ENCODE assay signal across 14 mouse cellular contexts in genomic region chr9:79035677-79036076, GRCm38 (mm10).
"Had no signal": no experiment of that assay in that cellular context is flagged by ENCODE, and none has a peak within 500 bp of the region (broad histone marks: within the 10 kb centered on the region; RNA-seq: fewer than 3 reads in every experiment).

No protein-coding gene starts in this region.

- H3K27me3 ChIP-seq: limb, embryonic 15.5 days; liver, embryonic 12.5 days; megakaryocyte, embryonic 14.5 days; midbrain, embryonic 15.5 days; neural tube, embryonic 12.5 days; stomach, embryonic 15.5 days had no signal

- H3K4me3 ChIP-seq: limb, embryonic 15.5 days; liver, embryonic 12.5 days; megakaryocyte, embryonic 14.5 days; midbrain, embryonic 15.5 days; neural tube, embryonic 12.5 days; stomach, embryonic 15.5 days had no signal

- H3K9me3 ChIP-seq: limb, embryonic 15.5 days; liver, embryonic 12.5 days; midbrain, embryonic 15.5 days; neural tube, embryonic 12.5 days; stomach, embryonic 15.5 days had no signal

- DNase-seq: kidney, postnatal 25 days; lung, embryonic 14.5 days; lung, postnatal 14 days; right cerebral cortex, postnatal 14 days; thymus, adult 2 months; thymus, postnatal 25 days had no signal

- H3K9ac ChIP-seq: limb, embryonic 15.5 days; liver, embryonic 12.5 days; lung, embryonic 14.5 days; midbrain, embryonic 15.5 days; neural tube, embryonic 12.5 days; stomach, embryonic 15.5 days had no signal

- H3K4me2 ChIP-seq: limb, embryonic 15.5 days; liver, embryonic 12.5 days; lung, embryonic 14.5 days; midbrain, embryonic 11.5 days; midbrain, embryonic 15.5 days; neural tube, embryonic 12.5 days; stomach, embryonic 15.5 days had no signal

- ATAC-seq: liver, embryonic 12.5 days; midbrain, embryonic 15.5 days had no signal

- H3K4me1 ChIP-seq: limb, embryonic 15.5 days; liver, embryonic 12.5 days; megakaryocyte, embryonic 14.5 days; midbrain, embryonic 15.5 days; neural tube, embryonic 12.5 days; stomach, embryonic 15.5 days had no signal

- H3K27ac ChIP-seq: limb, embryonic 15.5 days; liver, embryonic 12.5 days; macrophage; midbrain, embryonic 15.5 days; neural tube, embryonic 12.5 days; stomach, embryonic 15.5 days had no signal

- H3K36me3 ChIP-seq: limb, embryonic 15.5 days; liver, embryonic 12.5 days; midbrain, embryonic 15.5 days; neural tube, embryonic 12.5 days; stomach, embryonic 15.5 days had no signal
